Mouse (Mus musculus) adrenal gland, postnatal 10 days (tissue): ENCODE measurements around the gene Sh3bp1. TPM values are rescaled to one million over a fixed set of nuclear protein-coding genes. Genes with fewer than 3 reads are reported as not detected.
A peak's percentile ranks its signal among the peaks of the same experiment; 100 is the strongest.

Experiments used
- DNase-seq: peaks from one replicate; pipeline ENCODE4 v3.0.0; 2021; ENCODE audit warnings: mixed read lengths
- total RNA-seq, 2 experiments: library from RNA; stranded (reverse); gene quantifications; 2 replicates each; pipeline ENCODE4 v1.2.3; 2021

Sh3bp1 gene
- total RNA-seq, 2 experiments from 2014 or later: 11.7 to 17.1 TPM

DNA sequence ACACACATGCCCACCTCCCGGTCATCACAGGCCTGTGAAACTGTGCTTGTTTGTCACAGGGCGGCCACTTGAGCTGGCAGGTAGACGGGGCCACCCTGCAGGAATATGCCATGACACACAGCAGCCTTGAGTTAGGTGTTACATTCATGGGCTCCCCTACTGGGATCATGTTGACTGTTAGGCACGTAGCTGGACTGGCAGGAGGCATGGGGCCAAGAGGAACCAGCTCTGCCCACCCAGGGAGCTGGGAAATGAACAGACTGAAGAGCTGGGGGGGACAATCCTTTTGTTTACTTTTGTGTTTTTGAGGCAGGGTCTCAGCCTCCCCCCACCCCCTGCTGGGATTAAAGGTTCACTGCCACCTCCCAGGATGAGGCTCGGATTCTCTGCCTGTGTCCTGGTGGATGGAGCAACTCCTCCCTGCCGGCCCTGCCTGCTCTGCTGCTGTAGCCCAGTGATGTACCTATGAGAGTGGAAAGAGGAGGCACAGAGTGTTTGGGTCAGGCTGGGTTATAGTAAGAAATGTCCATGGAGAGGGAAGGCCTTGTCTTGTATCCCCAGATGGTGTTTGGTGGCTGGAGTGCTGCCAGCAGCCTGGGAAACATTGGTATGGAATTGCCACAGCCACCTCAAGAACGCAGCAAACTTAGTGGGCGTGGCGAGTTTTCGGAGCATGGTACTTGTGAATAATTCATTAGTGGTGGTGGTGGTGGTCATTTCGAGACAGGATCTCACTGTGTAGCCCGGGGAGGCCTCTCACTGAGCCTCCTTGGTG, 16.7 kb downstream of the Sh3bp1 start:
- no peak for DNase-seq

DNA sequence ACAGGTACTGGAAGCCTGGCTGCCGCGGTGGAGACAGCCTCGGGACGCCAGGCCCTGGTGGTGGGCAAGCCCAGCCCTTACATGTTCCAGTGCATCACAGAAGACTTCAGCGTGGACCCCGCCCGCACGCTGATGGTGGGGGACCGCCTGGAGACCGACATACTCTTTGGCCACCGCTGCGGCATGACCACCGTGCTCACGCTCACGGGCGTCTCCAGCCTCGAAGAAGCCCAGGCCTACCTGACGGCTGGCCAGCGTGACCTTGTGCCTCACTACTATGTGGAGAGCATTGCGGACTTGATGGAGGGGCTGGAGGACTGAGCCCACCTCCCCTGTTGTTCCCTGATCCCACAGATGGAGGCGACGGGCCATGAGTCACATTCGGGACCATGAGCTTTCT, 18.6 kb downstream of the Sh3bp1 start:
- DNase-seq: no peak

DNA sequence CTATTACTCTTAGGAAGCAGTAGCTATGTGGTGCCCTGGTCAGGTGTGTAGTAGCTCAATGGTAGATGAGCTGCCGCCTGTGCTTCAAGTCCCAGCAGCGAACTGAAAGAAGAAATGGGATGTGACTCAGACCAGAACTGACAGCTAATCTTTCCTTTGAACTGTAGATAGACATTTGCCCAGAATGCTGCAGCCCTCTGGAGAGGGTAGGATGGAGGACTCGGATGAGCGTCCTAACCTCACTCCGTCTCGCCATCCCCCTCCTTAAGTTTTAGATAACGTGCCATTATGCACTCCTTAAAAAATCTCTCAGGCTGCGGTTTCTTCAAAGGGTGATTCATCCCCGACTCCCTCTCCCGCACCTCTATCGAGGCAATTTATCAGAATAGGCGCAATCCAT, 20.3 kb downstream of the Sh3bp1 start:
- DNase-seq: no peak

DNA sequence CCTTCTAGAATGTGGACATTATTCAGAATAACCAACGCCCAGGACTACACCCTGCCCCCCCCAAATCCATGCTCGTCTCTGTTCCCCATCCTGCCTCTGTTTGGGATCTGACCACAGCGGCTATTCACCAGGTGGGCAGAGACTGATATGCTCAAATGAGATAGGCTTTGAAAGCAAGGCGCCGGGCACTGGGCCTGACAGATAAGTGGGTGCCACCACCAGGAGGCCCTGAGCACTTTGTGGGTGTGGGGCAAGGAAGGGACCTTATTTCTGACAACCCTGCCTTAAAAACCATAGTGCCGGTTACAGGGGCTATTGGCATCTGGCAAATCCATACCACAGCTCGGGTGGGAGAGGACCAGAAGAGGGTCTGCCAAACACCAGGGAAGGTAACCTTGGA, 23.1 kb downstream of the Sh3bp1 start:
- DNase-seq: no peak

DNA sequence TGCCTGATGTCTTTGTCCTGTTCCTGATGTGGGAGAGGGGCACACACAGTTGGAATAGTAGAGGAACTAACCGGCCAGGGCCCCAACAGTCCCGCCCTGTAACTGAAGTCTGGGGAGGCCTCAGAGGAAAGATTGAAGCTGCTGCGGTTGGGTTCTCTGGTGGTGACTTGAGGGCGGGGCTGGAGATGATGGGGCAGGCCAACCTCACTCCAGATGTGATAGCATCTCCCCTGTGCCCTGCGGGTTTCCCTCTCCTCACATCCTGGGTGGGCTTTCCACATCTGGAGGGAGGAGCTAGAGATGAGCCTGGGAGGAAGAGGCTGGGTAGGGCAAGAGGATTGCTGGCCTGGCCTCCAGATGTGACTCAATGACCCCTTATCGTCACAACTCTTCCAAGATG, 24.0 kb downstream of the Sh3bp1 start:
- DNase-seq: no peak

DNA sequence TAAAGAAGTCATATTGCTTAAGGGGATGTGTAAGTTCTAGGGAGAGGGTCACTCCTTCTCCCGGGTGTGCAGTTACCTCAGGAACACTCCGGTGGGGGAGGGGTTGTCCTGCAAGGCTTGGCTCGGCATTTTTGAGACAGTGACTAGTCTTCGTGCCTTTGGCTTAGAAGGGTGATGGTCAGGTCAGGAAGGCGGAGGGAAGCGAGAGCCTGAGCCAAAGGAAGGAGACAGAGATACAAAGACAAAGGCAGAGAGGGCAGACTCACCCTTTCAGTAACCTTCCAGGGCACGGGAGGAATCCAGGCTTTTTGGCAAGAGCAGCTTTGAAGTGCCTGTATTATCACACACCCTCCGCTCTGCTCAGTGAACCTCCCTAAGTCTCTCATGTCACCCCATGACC, 25.6 kb downstream of the Sh3bp1 start:
- DNase-seq: peak; percentile 69

DNA sequence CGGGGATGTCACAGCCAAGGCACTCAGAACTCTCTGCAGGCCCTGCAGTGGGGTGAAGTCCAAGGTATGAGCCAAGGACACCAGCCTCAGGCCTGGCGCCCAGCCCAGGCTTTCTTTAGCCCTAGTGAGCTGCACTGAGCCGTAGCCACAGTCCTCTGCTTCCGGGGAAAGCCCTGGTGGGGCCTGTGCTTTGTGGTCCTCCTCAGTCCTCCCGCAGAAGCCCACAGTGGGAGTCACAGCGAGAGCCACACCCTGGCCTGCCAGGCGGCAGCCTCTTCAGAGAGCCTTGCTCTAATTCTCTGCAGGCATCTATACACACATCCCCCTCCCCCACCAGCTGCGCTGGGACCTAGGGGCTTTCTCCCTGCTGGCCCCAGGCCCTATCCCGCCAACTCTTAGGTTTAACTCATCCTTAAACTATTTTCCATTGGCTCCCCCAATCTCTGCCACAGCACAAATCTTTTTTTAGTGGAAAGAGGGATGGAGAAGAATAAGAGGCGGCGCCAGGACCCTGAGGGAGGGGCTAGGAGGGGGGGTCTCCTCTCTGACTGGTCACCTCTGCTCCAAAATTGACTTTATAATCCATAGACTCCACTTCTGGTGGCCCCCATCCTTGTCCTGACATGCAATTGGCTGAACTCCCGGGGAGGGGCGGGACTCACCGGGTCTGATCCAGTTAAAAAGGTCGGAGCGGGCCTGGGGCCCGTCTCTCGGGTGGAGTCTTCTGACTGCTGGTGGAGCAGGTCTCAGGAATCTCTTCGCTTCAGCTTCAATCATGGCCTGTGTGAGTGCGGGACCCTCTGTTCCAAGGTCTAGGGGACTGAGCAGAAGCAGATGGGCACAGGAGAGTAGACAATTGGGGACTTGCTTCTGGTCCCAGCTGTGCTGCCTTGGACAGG, 26.7 kb downstream of the Sh3bp1 start, which contains the start of gene Lgals1:
TSS of gene Lgals1 (plus strand) at position 705 of the 899 bp plus-strand sequence.
- DNase-seq: peak; percentile 94

DNA sequence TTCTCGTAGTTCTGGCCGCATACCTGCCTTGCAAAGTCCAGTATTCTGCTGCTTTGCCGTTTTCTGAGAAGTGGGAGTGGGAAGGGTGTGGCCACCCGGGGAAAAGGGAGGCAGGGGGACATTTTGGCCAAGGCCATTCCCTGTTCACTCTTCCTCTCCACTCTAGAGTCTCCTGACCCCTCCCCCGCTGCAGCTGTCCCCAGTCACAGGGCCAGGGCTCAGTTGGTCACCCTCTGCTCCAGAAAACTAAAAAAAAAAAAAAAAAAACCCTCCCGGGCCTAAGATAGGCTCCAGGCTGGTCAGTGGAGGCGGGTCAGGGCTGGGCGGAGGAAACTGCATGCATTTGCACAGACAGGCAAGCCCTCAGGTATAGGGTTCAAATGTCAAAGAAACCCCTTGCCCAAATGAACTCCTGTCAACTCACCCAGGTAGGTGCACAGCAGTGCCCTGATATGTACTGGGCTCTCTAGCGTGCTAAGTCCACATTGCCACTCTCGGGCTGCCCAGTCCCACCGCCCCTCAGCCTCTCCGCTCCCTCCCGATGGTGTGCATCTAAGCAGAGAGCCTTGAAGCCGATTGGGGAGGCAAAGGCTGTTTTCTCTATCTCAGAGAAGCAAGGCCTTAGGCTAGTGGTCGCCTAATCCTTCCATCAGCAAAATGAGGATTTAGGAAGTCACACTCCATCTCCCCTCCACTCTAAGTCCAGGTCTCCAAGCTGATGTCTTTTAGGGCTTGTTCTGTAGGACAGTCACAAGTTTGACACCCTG, 27.6 kb downstream of the Sh3bp1 start:
- peak; percentile 62 for DNase-seq

DNA sequence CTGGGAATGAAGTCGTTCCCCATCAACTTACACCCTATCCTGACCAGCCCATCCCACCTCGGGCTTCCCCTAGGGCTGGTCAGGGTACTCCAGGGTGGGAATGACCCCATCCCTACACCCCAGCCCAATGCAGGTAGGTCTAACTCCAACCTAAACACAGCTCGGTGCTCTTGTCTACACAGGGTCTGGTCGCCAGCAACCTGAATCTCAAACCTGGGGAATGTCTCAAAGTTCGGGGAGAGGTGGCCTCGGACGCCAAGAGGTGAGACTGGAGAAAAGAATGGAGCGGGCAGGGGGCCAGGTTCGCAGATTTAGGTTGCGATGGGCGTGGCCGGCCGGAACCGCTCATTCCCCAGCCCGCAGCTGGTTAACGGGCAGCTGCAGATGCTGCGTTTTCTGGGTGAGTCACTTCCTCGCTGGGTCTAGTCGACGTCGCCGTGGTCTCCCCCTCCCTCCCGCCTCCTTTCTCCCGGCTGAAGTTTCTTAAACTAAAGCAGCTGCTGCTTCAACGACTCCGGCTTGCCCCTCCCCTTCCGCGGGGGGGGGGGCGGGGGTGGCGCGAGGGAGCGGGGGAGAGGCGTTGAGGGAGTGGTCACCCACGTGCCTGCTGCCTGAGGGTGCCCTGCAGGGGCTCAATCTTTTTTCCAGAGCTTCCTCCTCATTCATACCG, 28.4 kb downstream of the Sh3bp1 start:
- DNase-seq: peak; percentile 86

DNA sequence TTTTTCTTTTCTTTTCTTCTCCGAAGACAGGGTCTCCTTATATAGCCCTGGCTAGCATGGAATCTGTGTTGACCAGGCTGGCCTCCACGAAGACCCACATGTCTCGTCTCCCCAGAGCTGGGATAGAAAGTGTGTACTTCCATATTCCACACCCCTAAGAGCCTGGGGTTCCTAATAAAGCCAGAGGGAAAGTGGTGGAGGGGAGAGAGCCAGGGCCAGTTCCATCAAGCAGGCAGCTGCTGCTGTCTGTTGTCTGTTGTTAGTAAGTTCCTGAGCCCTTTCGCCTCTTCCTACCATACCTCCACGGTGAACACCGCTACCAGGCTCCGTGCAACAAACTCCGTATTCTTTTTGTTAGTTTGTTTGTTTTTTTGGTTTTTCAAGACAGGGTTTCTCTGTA, 29.0 kb downstream of the Sh3bp1 start:
- no peak for DNase-seq

DNA sequence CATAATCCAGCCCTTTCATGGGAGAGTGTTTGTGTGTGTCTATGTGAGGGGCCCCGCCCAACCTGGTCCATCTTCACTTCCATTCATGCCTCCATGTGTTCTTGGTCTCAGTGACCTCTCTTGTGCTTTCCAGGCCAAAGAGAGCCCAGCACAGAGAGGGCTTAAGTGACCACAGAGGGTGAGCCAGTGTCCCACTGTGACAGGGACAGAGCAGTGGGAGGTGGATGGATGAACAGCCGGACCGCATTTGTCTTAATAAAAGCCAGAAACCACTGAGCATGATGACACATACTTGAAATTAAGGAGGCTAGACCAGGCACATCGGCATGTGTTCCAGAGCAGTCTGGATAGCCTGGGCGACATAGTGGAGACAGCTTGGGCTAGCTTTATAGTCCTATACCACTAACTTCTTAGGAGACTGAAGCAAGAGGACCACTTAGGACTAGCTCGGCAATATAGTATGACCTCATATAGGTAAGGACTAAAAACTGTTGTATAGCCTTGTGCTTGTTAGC, 30.7 kb downstream of the Sh3bp1 start:
- DNase-seq: no peak

DNA sequence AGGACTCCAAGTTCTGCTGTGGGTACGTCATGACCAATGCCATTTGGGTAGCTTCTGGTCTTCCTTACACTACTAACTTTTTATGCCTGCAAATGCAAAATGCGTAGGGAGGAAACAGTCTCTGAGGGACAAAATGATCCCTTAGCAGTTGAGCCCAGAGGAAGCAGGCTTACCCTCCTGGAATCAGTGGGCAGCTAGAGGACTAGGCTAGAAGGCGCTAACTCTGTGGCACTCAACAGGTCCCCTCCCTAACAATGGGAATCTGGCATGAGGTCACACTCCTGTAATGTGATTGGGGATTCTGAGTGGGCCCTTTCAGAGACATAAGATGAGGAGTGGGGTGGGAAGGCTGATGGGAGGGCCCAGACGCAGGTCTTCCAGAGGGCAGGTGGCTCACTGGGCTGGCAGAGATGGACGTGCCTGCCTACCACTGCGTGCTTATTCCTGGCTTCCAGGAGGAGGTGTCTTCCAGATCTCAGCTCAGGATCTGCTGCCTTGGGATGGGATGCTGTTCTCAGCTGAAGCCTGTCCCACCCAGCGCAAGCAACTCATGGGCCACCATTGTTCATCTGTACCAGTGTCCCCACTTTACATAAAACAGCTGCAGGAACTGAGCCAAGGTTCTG, 31.3 kb downstream of the Sh3bp1 start:
- DNase-seq: no peak

DNA sequence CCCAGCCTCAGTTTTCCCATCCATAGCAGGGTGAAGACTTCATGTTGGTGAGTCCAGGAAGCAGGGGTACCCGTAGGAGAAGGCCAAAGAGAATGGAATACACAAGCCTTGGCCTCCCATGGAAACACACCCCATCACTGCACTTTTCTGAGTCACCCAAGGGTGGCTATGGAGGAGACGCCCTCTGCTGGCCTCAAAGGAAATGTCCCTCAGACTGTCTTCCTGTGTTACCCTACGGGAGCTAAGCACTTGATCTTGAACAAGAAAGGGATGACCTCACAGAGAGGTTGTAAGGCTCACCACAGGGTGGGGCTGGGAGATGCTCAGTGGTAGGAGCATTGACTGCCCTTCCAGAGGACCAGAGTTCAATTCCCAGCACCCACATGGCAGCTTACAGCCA, 32.0 kb downstream of the Sh3bp1 start:
- DNase-seq: peak; percentile 75

DNA sequence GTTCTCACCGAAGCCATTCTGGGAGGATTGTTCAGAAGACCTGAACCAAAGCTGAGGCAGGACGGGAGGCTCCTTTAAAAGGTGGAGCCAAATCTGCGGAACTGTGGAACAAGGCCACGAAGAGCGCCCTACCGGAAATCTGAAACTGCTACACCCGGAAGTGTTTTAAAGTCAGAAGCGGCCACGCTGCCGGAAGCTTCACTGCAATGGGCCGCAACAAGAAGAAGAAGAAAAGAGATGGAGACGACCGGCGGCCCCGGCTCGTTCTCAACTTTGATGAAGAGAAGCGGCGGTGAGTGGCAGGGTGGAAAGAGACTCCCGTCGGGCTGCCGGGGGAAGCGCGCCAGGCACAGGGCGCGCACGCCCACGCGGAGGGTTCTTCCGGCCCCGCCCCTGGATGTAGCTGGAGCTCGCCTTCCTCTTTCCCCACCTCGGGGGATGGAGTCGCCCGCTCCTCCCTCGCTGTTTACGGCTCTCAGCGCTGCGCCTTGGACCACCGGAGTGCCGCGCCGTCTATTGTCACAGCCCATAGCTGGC, 35.3 kb downstream of the Sh3bp1 start, which contains the start of gene Nol12:
TSS of gene Nol12 (plus strand) at position 150 of the 537 bp plus-strand sequence.
- DNase-seq: peak; percentile 86

DNA sequence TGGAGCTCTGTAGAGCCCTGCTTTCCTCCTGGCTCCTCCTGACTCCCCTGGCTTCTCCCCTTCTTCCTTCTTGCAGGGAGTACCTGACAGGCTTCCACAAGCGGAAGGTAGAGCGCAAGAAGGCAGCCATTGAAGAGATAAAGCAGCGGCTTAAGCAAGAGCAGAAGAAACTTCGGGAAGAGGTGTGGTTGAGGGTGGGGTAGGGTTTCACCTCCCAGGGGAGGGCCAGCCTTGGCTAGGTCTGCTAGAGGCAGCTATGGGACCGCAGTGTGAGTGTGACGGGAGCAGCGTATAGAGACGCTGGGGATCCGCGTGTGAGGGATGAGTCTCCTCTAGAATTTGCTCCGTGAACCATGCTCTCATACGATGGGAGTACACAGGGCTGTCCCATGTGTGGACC, 36.8 kb downstream of the Sh3bp1 start:
- no peak for DNase-seq

DNA sequence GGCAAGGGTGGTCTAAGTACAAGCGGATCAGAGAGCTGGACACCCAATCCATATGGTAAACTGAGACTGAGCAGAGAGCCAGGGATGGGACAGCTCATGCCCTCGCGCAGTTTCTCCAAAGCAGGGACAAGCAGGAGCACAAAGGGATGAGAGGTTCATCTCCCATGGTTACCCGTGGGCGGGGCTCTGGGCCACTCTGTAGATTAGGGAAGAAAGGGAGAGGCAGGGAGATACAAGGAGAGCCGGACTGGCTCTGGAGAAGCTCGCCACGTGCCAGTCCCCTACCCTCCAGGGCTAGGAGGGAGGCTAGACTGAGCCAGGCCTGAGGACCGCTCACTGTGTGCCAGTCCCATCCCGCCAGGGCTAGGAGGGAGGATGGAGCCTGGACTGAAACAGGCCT, 37.7 kb downstream of the Sh3bp1 start:
- DNase-seq: no peak

DNA sequence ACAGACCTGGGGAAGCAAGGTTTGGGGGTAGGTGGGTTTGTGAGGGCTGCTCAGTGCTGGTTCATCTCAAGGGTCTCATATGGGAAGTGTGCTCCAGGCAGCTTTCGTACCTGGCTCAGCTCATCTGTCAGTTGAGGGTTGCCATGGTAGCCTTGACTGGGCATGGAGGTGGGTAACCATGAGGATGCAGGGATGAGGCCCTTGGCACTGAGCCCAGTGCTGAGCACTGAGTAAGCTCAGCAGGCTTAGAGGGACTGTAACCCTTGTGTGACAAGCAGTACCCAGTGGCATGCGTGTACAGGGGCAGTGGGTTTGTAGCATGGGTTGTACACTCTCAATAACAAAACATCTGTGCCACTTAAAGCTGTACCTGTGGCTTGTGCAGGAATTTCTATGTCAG, 38.4 kb downstream of the Sh3bp1 start:
- no peak for DNase-seq

DNA sequence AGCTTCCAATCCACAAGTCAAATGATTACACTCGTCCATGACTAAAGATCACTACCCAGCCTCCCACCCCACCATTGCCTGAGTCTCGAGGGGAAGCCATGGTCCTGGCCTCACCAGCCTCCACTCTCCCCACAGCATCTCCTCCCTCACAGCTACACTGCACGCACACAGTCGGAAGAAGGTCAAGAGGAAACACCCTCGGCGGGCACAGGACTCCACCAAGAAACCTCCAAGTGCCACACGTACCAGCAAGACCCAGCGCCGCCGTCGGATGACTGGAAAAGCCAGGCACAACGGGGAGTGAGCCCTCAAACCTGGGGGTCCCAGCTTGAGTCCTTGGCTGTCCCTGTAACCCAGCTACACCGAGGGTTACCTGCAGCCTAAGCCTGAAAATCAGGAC, 40.8 kb downstream of the Sh3bp1 start:
- DNase-seq: no peak

DNA sequence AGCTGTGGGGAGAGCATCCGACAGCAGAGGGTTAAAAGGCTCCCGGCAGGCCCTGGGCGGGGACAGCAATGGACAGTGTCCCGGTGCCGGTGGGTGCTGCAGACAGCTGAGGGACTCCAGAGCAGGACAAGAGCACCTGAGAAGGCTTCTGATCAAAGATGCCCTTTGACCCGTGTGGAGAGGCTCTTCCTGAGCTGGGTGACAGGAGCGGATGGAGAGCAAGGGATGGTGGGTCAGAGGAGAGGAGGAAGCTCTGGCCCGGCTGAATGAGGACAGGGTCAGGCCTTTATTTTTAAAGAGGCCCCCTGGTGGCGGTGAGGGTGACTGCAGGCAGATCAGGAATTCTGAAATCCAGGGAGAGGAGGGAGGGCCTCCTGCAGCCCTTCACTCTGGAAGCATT, 43.1 kb downstream of the Sh3bp1 start:
- DNase-seq: peak; percentile 90

DNA sequence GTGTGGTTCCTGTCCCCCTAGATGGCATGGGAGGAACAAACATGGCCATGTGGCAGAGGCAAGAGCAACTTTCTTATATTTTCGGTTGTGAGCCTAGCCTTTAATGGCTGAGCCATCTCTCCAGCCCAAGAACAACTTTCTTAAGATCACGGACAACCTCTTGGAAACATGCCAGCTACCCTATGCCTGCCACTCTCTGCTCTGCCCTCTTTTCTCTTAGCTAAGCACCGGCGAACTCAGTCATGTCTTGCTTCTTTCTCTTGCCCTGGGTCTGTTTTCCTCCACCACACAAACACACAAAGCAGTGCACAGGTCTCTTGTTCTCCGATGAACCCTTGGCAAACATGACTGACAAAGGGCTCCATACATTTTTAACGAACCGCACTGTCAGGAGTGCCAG, 46.7 kb downstream of the Sh3bp1 start:
- no peak for DNase-seq

DNA sequence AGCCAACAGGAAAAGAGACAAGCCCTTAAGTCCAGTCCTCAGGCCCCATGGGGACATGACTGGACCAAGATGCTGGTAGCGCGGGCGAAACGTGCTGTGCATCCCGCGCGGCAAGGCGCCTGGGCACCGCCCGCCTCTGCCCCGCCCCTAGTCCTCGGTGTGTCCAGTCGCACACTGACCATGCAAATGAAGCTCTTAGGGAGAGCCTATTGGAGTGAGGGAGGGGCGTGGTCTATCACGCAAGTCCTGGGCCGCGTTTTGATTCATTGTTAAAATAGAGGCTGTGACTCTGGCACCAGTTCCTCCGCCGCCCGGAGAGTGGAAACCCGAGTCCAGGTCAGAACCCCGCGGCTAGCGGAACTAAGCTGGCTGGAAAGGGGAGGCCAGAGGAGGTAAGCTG, 48.1 kb downstream of the Sh3bp1 start, which contains the start of gene Triobp:
TSS of gene Triobp (plus strand) at position 68 of the 400 bp plus-strand sequence.
- DNase-seq: peak; percentile 90
